Mouse (Mus musculus): ENCODE measurements around the gene Cryba4. TPM values are rescaled to one million over a fixed set of nuclear protein-coding genes. Genes with fewer than 3 reads are reported as not detected.

Cryba4 gene
- total and polyA plus RNA-seq, 2 experiments: 0.17 to 0.37 TPM

DNA sequence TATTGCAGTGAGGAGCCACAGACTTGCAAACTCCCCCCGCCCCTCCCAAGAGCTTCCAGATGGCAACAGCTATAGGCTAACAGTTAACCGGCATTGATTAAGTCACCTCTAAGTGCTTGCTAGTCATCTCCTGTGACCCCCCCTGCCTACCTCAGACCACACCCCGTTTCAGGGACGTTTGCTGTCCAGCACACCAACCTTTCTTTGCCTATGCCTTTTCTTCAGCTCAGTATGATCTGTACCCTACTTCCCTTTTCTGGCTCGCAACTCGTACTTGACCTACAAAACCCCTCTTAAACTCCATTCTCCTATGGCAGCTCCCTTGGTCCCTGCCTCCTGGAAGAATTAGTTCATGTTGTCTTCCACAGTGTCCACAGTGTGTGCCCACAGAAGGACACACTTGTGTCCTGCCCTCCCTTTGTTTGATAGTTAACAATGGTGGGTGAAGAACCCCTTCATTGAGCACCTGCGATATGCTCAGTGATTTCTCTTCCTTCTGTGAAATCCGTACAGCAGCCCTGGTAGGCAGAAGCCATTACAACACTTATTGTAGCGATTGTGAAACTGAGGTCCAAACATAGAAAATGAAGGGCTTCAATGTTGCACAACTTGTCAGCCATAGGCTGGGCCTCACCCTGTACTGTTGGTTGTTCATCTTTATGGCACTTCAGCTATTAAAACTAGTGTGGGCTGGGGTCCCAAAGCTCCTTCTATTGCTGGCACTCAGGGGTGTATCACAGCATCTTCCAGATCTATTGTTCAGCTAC, 13.9 kb upstream of the Cryba4 start:
- Histone ChIP-seq H3K9ac (ENCODE audit: low read depth, low read length) (no peak overlapping the region), H3K27ac (replicated peaks; ENCODE audit: insufficient read depth, low read depth, low read length) (peak overlapping the region; percentile 46), H3K4me3 (ENCODE audit: insufficient read depth, low read depth, low read length) (no peak overlapping the region), H3K4me1 (ENCODE audit: control insufficient read depth, insufficient read depth, low read length) (no peaks in the 10 kb centered on the region), H3K79me2 (ENCODE audit: control insufficient read depth, insufficient read depth, low read length) (no peaks in the 10 kb centered on the region), H3K36me3 (ENCODE audit: control insufficient read depth, insufficient read depth, low read length) (no peaks in the 10 kb centered on the region), H3K27me3 (ENCODE audit: control insufficient read depth, insufficient read depth, low read length) (no peaks in the 10 kb centered on the region)
- 31% methylated on average over 9 of the region's 9 CpGs for WGBS
- TF ChIP-seq CTCF (IDR thresholded peaks at IDR 0.05; ENCODE audit: low read depth, low read length) (no peak), POLR2A (IDR thresholded peaks at IDR 0.05; ENCODE audit: extremely low read depth, insufficient read depth, low read length) (no peak)
- DNase-seq (ENCODE audit: extremely low read depth, low read depth, low spot score): peak; percentile 55

DNA sequence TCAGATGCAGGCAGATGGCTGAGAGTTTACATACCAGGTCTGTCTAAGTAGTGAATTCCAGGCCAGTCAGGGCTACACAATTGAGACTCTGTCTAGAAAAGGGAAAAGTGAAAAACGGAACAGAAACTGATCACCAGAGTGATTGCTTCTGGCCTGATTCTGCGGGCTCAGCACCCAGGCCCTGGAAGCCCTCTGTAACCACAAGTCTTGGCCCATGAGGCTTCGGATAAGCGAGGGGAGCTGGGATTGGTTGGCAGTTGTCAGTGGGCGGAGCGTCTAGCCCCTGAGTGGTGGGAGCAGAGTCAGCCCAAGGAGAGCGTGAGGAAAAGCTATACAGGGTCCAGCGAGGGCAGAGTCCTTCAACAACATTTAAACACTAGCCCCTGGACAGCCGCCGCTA, 13.2 kb upstream of the Cryba4 start:
- 61% methylated on average over 10 of the region's 10 CpGs for WGBS
- DNase-seq (ENCODE audit: extremely low read depth, low read depth, low spot score): peak; percentile 25

GRCm38 (mm10) chr5:112265110-112265509, 12.8 kb upstream of the Cryba4 start:
- TF ChIP-seq CTCF (IDR thresholded peaks at IDR 0.05; ENCODE audit: low read depth, low read length): no peak
- no peak for TF ChIP-seq POLR2A (IDR thresholded peaks at IDR 0.05; ENCODE audit: extremely low read depth, insufficient read depth, low read length)
- no peaks in the 10 kb centered on the region for H3K79me2 ChIP-seq (ENCODE audit: control insufficient read depth, insufficient read depth, low read length)
- H3K4me1 ChIP-seq (ENCODE audit: control insufficient read depth, insufficient read depth, low read length): no peaks in the 10 kb centered on the region
- H3K9ac ChIP-seq (ENCODE audit: low read depth, low read length): no peak overlapping the region
- no peak overlapping the region for H3K27ac ChIP-seq (replicated peaks; ENCODE audit: insufficient read depth, low read depth, low read length)
- no peaks in the 10 kb centered on the region for H3K27me3 ChIP-seq (ENCODE audit: control insufficient read depth, insufficient read depth, low read length)
- 91% methylated on average over 5 of the region's 5 CpGs for WGBS
- no peak for DNase-seq (ENCODE audit: extremely low read depth, low read depth, low spot score)
- no peaks in the 10 kb centered on the region for H3K36me3 ChIP-seq (ENCODE audit: control insufficient read depth, insufficient read depth, low read length)
- H3K4me3 ChIP-seq (ENCODE audit: insufficient read depth, low read depth, low read length): no peak overlapping the region

More for the DNA sequence above, 13.2 kb upstream of the Cryba4 start:
- H3K27me3 ChIP-seq (ENCODE audit: control insufficient read depth, insufficient read depth, low read length): no peaks in the 10 kb centered on the region
- H3K4me3 ChIP-seq (ENCODE audit: insufficient read depth, low read depth, low read length): no peak overlapping the region
- no peak for TF ChIP-seq CTCF (IDR thresholded peaks at IDR 0.05; ENCODE audit: low read depth, low read length)
- no peaks in the 10 kb centered on the region for H3K79me2 ChIP-seq (ENCODE audit: control insufficient read depth, insufficient read depth, low read length)
- no peaks in the 10 kb centered on the region for H3K4me1 ChIP-seq (ENCODE audit: control insufficient read depth, insufficient read depth, low read length)
- peak overlapping the region; percentile 39; the same call in 1 of the 2 replicates for H3K9ac ChIP-seq (ENCODE audit: low read depth, low read length)
- H3K27ac ChIP-seq (replicated peaks; ENCODE audit: insufficient read depth, low read depth, low read length): peak overlapping the region; percentile 46
- no peaks in the 10 kb centered on the region for H3K36me3 ChIP-seq (ENCODE audit: control insufficient read depth, insufficient read depth, low read length)

DNA sequence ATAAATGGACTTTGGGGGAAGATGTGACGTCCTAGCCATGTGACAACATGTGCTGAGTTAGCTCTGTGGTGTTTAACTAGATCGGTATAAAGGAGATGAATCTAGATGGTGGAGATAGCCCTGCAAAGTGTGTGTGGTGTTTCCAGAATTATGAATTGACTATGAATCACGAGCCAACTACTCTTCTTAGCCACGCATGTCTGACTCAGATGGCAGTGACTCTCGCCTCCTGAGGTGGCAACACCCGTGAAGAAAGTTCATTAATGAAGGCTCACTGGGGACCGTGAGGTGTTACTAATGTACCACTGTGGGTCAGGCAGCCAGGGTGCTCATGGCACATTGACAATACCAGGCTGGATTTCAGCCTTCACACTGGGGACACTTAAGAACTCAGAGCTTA, 11.8 kb upstream of the Cryba4 start:
- no peak for DNase-seq (ENCODE audit: extremely low read depth, low read depth, low spot score)
- Histone ChIP-seq H3K4me3 (ENCODE audit: insufficient read depth, low read depth, low read length) (no peak overlapping the region), H3K4me1 (ENCODE audit: control insufficient read depth, insufficient read depth, low read length) (no peaks in the 10 kb centered on the region), H3K27me3 (ENCODE audit: control insufficient read depth, insufficient read depth, low read length) (no peaks in the 10 kb centered on the region), H3K9ac (ENCODE audit: low read depth, low read length) (no peak overlapping the region), H3K27ac (replicated peaks; ENCODE audit: insufficient read depth, low read depth, low read length) (no peak overlapping the region), H3K79me2 (ENCODE audit: control insufficient read depth, insufficient read depth, low read length) (no peaks in the 10 kb centered on the region), H3K36me3 (ENCODE audit: control insufficient read depth, insufficient read depth, low read length) (no peaks in the 10 kb centered on the region)
- 91% methylated on average over 7 of the region's 7 CpGs for WGBS
- TF ChIP-seq CTCF (IDR thresholded peaks at IDR 0.05; ENCODE audit: low read depth, low read length) (no peak), POLR2A (IDR thresholded peaks at IDR 0.05; ENCODE audit: extremely low read depth, insufficient read depth, low read length) (no peak)

- no peak overlapping the region for H3K4me3 ChIP-seq (ENCODE audit: insufficient read depth, low read depth, low read length)
- H3K79me2 ChIP-seq (ENCODE audit: control insufficient read depth, insufficient read depth, low read length): no peaks in the 10 kb centered on the region
- TF ChIP-seq POLR2A (IDR thresholded peaks at IDR 0.05; ENCODE audit: extremely low read depth, insufficient read depth, low read length) (no peak), CTCF (IDR thresholded peaks at IDR 0.05; ENCODE audit: low read depth, low read length) (no peak)
- H3K36me3 ChIP-seq (ENCODE audit: control insufficient read depth, insufficient read depth, low read length): no peaks in the 10 kb centered on the region
- H3K27ac ChIP-seq (replicated peaks; ENCODE audit: insufficient read depth, low read depth, low read length): no peak overlapping the region
- H3K27me3 ChIP-seq (ENCODE audit: control insufficient read depth, insufficient read depth, low read length): no peaks in the 10 kb centered on the region
- no peak for DNase-seq (ENCODE audit: extremely low read depth, low read depth, low spot score)
- H3K4me1 ChIP-seq (ENCODE audit: control insufficient read depth, insufficient read depth, low read length): no peaks in the 10 kb centered on the region
- 78% methylated on average over 3 of the region's 3 CpGs for WGBS
- H3K9ac ChIP-seq (ENCODE audit: low read depth, low read length): no peak overlapping the region
These were observed 8.5 kb upstream of the Cryba4 start for GRCm38 (mm10) chr5:112260818-112261217.
